ENCODE assay signal across 20 mouse cellular contexts in the genomic region with DNA sequence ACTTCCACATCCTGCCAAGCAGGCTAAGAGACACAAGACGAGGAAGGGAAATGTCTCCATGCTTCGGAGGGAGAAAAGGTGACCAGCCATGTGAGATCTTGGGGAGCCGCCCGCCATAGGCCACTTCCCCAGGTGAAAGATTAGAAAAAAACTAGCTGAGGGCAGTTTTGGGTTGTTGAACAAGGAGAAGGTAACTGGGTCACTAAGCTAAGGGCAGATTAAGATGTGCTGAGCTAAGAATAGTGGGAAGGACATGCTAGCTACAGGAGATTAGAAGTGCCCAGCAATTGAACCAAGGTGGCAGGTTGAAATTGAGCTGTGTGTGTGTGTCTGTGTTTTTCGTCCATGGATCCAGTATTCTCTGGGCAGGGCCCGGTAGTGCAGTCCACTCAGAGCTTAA.
"Had no signal": no experiment of that assay in that cellular context is flagged by ENCODE, and none has a peak within 500 bp of the region (broad histone marks: within the 10 kb centered on the region; RNA-seq: fewer than 3 reads in every experiment).

No protein-coding gene starts in this region.

- ATAC-seq: intestine, embryonic 16.5 days; midbrain, embryonic 13.5 days; midbrain, embryonic 16.5 days had no signal

- H3K27ac ChIP-seq: kidney, postnatal 0 days; layer of hippocampus, adult 2 months; limb, embryonic 10.5 days; limb, embryonic 13.5 days; midbrain, embryonic 13.5 days; neural tube, embryonic 13.5 days; stomach, postnatal 0 days had no signal

- H3K9ac ChIP-seq: limb, embryonic 13.5 days; midbrain, embryonic 13.5 days; neural tube, embryonic 13.5 days had no signal

- H3K27me3 ChIP-seq: limb, embryonic 13.5 days; midbrain, embryonic 13.5 days; neural tube, embryonic 13.5 days had no signal

- DNase-seq: kidney, adult 2 months; kidney, postnatal 25 days; layer of hippocampus, adult 9-11 months; lung, adult 2 months; lung, postnatal 14 days; lung, postnatal 4 days; right cerebral cortex, adult 18-20 months; right cerebral cortex, postnatal 14 days; right cerebral cortex, postnatal 4 days; thymus, postnatal 25 days had no signal

- H3K4me1 ChIP-seq: limb, embryonic 10.5 days; limb, embryonic 13.5 days; midbrain, embryonic 13.5 days; neural tube, embryonic 13.5 days had no signal

- H3K4me2 ChIP-seq: limb, embryonic 13.5 days; midbrain, embryonic 13.5 days; neural tube, embryonic 13.5 days had no signal

- H3K4me3 ChIP-seq: layer of hippocampus, adult 2 months; limb, embryonic 10.5 days; limb, embryonic 13.5 days; midbrain, embryonic 13.5 days; myocyte; neural tube, embryonic 13.5 days had no signal

- H3K9me3 ChIP-seq: limb, embryonic 10.5 days; midbrain, embryonic 13.5 days; neural tube, embryonic 13.5 days had no signal
